Mouse (Mus musculus): ENCODE measurements around the gene Cdkal1. TPM values are rescaled to one million over a fixed set of nuclear protein-coding genes. Genes with fewer than 3 reads are reported as not detected.

Cdkal1 gene
- polyA plus RNA-seq (2012; fragmentation: generic; extraction: Trizol), result 5.6 TPM

- no peaks in the 10 kb centered on the region for H3K27me3 ChIP-seq (ENCODE audit: control insufficient read depth, insufficient read depth, insufficient read length)
- TF ChIP-seq MYOG (IDR thresholded peaks at IDR 0.05; ENCODE audit: control insufficient read depth in 1 of 3, insufficient read depth in 1 of 3, insufficient read length in 2 of 3, low read depth in 2 of 3) (no peak), E2F4 (IDR thresholded peaks at IDR 0.05; ENCODE audit: insufficient read depth) (peak; percentile 59), POLR2A (IDR thresholded peaks at IDR 0.05; ENCODE audit: insufficient read length, low read depth) (peak; percentile 57), REST (IDR thresholded peaks at IDR 0.05; ENCODE audit: insufficient read depth, insufficient read length) (no peak), MAX (IDR thresholded peaks at IDR 0.05; ENCODE audit: low read depth) (no peak), TCF12 (IDR thresholded peaks at IDR 0.05; ENCODE audit: insufficient read depth, poor library complexity, severe bottlenecking) (no peak), MYOD1 (IDR thresholded peaks at IDR 0.05; ENCODE audit: control insufficient read depth in 1 of 3, insufficient read length in 2 of 3, low read depth in 2 of 3) (no peak)
- no peaks in the 10 kb centered on the region for H3K36me3 ChIP-seq (ENCODE audit: control insufficient read depth, insufficient read depth)
- peak within 1 kb of the TSS; percentile 65 for H3K4me3 ChIP-seq
- H3K4me2 ChIP-seq (ENCODE audit: low read depth), result peak within 1 kb of the TSS; percentile 80
- peak within 1 kb of the TSS; percentile 62 for H3ac ChIP-seq (ENCODE audit: control insufficient read depth, insufficient read length)
- peaks cover 38% of the 10 kb centered on the region for H3K79me2 ChIP-seq (ENCODE audit: control insufficient read depth, insufficient read depth)
Observed at GRCm38 (mm10) chr13:29855281-29856031, at the start of gene Cdkal1. Gene Cdkal1, minus strand, starts transcription at chr13:29855674.

- Histone ChIP-seq H3K36me3 (ENCODE audit: control insufficient read depth, insufficient read depth) (peaks cover 18% of the 10 kb centered on the region), H3ac (ENCODE audit: control insufficient read depth, insufficient read length) (no peak overlapping the region), H3K79me2 (ENCODE audit: control insufficient read depth, insufficient read depth) (no peaks in the 10 kb centered on the region), H3K27me3 (ENCODE audit: control insufficient read depth, insufficient read depth, insufficient read length) (no peaks in the 10 kb centered on the region), H3K4me3 (no peak overlapping the region), H3K4me2 (ENCODE audit: low read depth) (no peak overlapping the region)
- TF ChIP-seq E2F4 (IDR thresholded peaks at IDR 0.05; ENCODE audit: insufficient read depth), result no peak
- no peak for TF ChIP-seq POLR2AphosphoS2 (IDR thresholded peaks at IDR 0.05; ENCODE audit: insufficient read length, low read depth)
- no peak for TF ChIP-seq MYOD1 (IDR thresholded peaks at IDR 0.05; ENCODE audit: control insufficient read depth in 1 of 3, insufficient read length in 2 of 3, low read depth in 2 of 3)
- no peak for TF ChIP-seq CEBPB (IDR thresholded peaks at IDR 0.05; ENCODE audit: insufficient read depth, poor library complexity, severe bottlenecking)
- TF ChIP-seq REST (IDR thresholded peaks at IDR 0.05; ENCODE audit: insufficient read depth, insufficient read length), result no peak
- no peak for TF ChIP-seq POLR2A (IDR thresholded peaks at IDR 0.05; ENCODE audit: insufficient read length, low read depth)
- no peak for TF ChIP-seq TCF12 (IDR thresholded peaks at IDR 0.05; ENCODE audit: insufficient read depth, poor library complexity, severe bottlenecking)
- no peak for TF ChIP-seq MYOG (IDR thresholded peaks at IDR 0.05; ENCODE audit: control insufficient read depth in 1 of 3, insufficient read depth in 1 of 3, insufficient read length in 2 of 3, low read depth in 2 of 3)
- TF ChIP-seq TCF3 (IDR thresholded peaks at IDR 0.05; ENCODE audit: insufficient read length, low read depth), result no peak
- no peak for TF ChIP-seq USF1 (IDR thresholded peaks at IDR 0.05; ENCODE audit: low read depth)
- TF ChIP-seq MAX (IDR thresholded peaks at IDR 0.05; ENCODE audit: low read depth), result no peak
- no peak for TF ChIP-seq SRF (IDR thresholded peaks at IDR 0.05; ENCODE audit: control insufficient read depth, insufficient read length, low read depth)
Observed at GRCm38 (mm10) chr13:29903341-29903740, 47.9 kb upstream of the Cdkal1 start.

- no peak overlapping the region for H3ac ChIP-seq (ENCODE audit: control insufficient read depth, insufficient read length)
Observed at GRCm38 (mm10) chr13:29902676-29903075, 47.2 kb upstream of the Cdkal1 start.

GRCm38 (mm10) chr13:29901641-29902040 lies 46.2 kb upstream of the Cdkal1 start:
- Histone ChIP-seq H3K4me3 (no peak overlapping the region), H3K36me3 (ENCODE audit: control insufficient read depth, insufficient read depth) (peaks cover 13% of the 10 kb centered on the region), H3K27me3 (ENCODE audit: control insufficient read depth, insufficient read depth, insufficient read length) (no peaks in the 10 kb centered on the region), H3K79me2 (ENCODE audit: control insufficient read depth, insufficient read depth) (no peaks in the 10 kb centered on the region), H3ac (ENCODE audit: control insufficient read depth, insufficient read length) (no peak overlapping the region), H3K4me2 (ENCODE audit: low read depth) (no peak overlapping the region)
- TF ChIP-seq POLR2A (IDR thresholded peaks at IDR 0.05; ENCODE audit: insufficient read length, low read depth) (no peak), CEBPB (IDR thresholded peaks at IDR 0.05; ENCODE audit: insufficient read depth, poor library complexity, severe bottlenecking) (no peak)

More at GRCm38 (mm10) chr13:29902676-29903075, 47.2 kb upstream of the Cdkal1 start:
- TF ChIP-seq REST (IDR thresholded peaks at IDR 0.05; ENCODE audit: insufficient read depth, insufficient read length) (no peak), USF1 (IDR thresholded peaks at IDR 0.05; ENCODE audit: low read depth) (no peak), MYOD1 (IDR thresholded peaks at IDR 0.05; ENCODE audit: control insufficient read depth in 1 of 3, insufficient read length in 2 of 3, low read depth in 2 of 3) (no peak), SRF (IDR thresholded peaks at IDR 0.05; ENCODE audit: control insufficient read depth, insufficient read length, low read depth) (no peak), TCF3 (IDR thresholded peaks at IDR 0.05; ENCODE audit: insufficient read length, low read depth) (no peak), POLR2AphosphoS2 (IDR thresholded peaks at IDR 0.05; ENCODE audit: insufficient read length, low read depth) (no peak), TCF12 (IDR thresholded peaks at IDR 0.05; ENCODE audit: insufficient read depth, poor library complexity, severe bottlenecking) (no peak), MYOG (IDR thresholded peaks at IDR 0.05; ENCODE audit: control insufficient read depth in 1 of 3, insufficient read depth in 1 of 3, insufficient read length in 2 of 3, low read depth in 2 of 3) (no peak), CEBPB (IDR thresholded peaks at IDR 0.05; ENCODE audit: insufficient read depth, poor library complexity, severe bottlenecking) (no peak), POLR2A (IDR thresholded peaks at IDR 0.05; ENCODE audit: insufficient read length, low read depth) (no peak), MAX (IDR thresholded peaks at IDR 0.05; ENCODE audit: low read depth) (no peak), E2F4 (IDR thresholded peaks at IDR 0.05; ENCODE audit: insufficient read depth) (no peak)
- H3K79me2 ChIP-seq (ENCODE audit: control insufficient read depth, insufficient read depth), result no peaks in the 10 kb centered on the region
- H3K4me2 ChIP-seq (ENCODE audit: low read depth), result no peak overlapping the region
- peaks cover 18% of the 10 kb centered on the region for H3K36me3 ChIP-seq (ENCODE audit: control insufficient read depth, insufficient read depth)
- no peaks in the 10 kb centered on the region for H3K27me3 ChIP-seq (ENCODE audit: control insufficient read depth, insufficient read depth, insufficient read length)
- H3K4me3 ChIP-seq, result no peak overlapping the region

- Histone ChIP-seq H3K4me2 (ENCODE audit: low read depth) (no peak overlapping the region), H3ac (ENCODE audit: control insufficient read depth, insufficient read length) (no peak overlapping the region), H3K79me2 (ENCODE audit: control insufficient read depth, insufficient read depth) (no peaks in the 10 kb centered on the region), H3K27me3 (ENCODE audit: control insufficient read depth, insufficient read depth, insufficient read length) (no peaks in the 10 kb centered on the region), H3K36me3 (ENCODE audit: control insufficient read depth, insufficient read depth) (no peaks in the 10 kb centered on the region), H3K4me3 (no peak overlapping the region)
- TF ChIP-seq E2F4 (IDR thresholded peaks at IDR 0.05; ENCODE audit: insufficient read depth) (no peak), SRF (IDR thresholded peaks at IDR 0.05; ENCODE audit: control insufficient read depth, insufficient read length, low read depth) (no peak), TCF12 (IDR thresholded peaks at IDR 0.05; ENCODE audit: insufficient read depth, poor library complexity, severe bottlenecking) (no peak), MYOD1 (IDR thresholded peaks at IDR 0.05; ENCODE audit: control insufficient read depth in 1 of 3, insufficient read length in 2 of 3, low read depth in 2 of 3) (no peak)
Observed at GRCm38 (mm10) chr13:29866780-29867179, 11.3 kb upstream of the Cdkal1 start.

Measured in myocyte (in vitro differentiated cells).